Mouse (Mus musculus) testis, adult 10 weeks (tissue): ENCODE measurements around the gene Vmn1r46. TPM values are rescaled to one million over a fixed set of nuclear protein-coding genes. Genes with fewer than 3 reads are reported as not detected.

Experiments
- polyA plus RNA-seq: library from polyadenylated mRNA; stranded (reverse); fragments of 350-450 nt; fragmentation: Illumina TruSeq; extraction: RNeasy Lipid Tissue Mini Kit (QIAGEN cat#74804); gene quantifications from one replicate; pipeline ENCODE4 v1.2.3, GENCODE M21; 2014; ENCODE audit warnings: low read depth, low replicate concordance

Vmn1r46 gene
- not detected for polyA plus RNA-seq

GRCm38 (mm10) chr6:89969013-89969412 is at the start of gene Vmn1r46:
Vmn1r46 (plus strand) TSS chr6:89969313.

GRCm38 (mm10) chr6:89940498-89940897 is 28.6 kb upstream of the Vmn1r46 start, which contains the start of gene Vmn1r45:
Vmn1r45 (minus strand) TSS chr6:89940598.

GRCm38 (mm10) chr6:90015847-90016246 is 46.7 kb downstream of the Vmn1r46 start, which contains the start of gene Vmn1r47:
Vmn1r47 (plus strand) TSS chr6:90016147.

Other genes starting within 250 kb of the Vmn1r46 start
- gene Vmn1r41, start 228.5 kb upstream of the Vmn1r46 start, polyA plus RNA-seq, result not detected
- 0.11 TPM for gene Vmn1r42, start 92.9 kb upstream of the Vmn1r46 start, polyA plus RNA-seq
- 3.3 TPM for gene Vmn1r43, start 92.9 kb upstream of the Vmn1r46 start, polyA plus RNA-seq
- gene Vmn1r44, start 85.7 kb upstream of the Vmn1r46 start, polyA plus RNA-seq, result 0.59 TPM
- gene Vmn1r45, start 28.7 kb upstream of the Vmn1r46 start, polyA plus RNA-seq, result not detected
- not detected for gene Vmn1r47, start 46.8 kb downstream of the Vmn1r46 start, polyA plus RNA-seq
- gene Vmn1r48, start 67.5 kb downstream of the Vmn1r46 start, polyA plus RNA-seq, result not detected
- not detected for gene Vmn1r49, start 109.2 kb downstream of the Vmn1r46 start, polyA plus RNA-seq
- not detected for gene Vmn1r50, start 132.1 kb downstream of the Vmn1r46 start, polyA plus RNA-seq
- not detected for gene Vmn1r51, start 153.3 kb downstream of the Vmn1r46 start, polyA plus RNA-seq
- not detected for gene Vmn1r52, start 205.5 kb downstream of the Vmn1r46 start, polyA plus RNA-seq
- gene V1ra8, start 233.5 kb downstream of the Vmn1r46 start, polyA plus RNA-seq, result not detected